Mouse (Mus musculus) MEL (cell line): ENCODE results near the gene Cend1.

Experiments
- CTCF ChIP-seq, 3 experiments: IDR thresholded peaks in 2 of 3; conservative IDR thresholded peaks in 1 of 3; 2 replicates each; pipeline ENCODE4 v1.5.1; 2011 to 2012; ENCODE audit warnings: low read length in 3 of 3, low read depth in 2 of 3, mild to moderate bottlenecking in 2 of 3, improper control_type of control experiment in 1 of 3, inconsistent platforms in 1 of 3, mixed read lengths in 1 of 3, moderate library complexity in 1 of 3; ENCODE audit not compliant: control insufficient read depth in 1 of 3, insufficient read depth in 1 of 3, poor library complexity in 1 of 3, severe bottlenecking in 1 of 3
- POLR2A ChIP-seq, 2 experiments: IDR thresholded peaks; 2 replicates each; pipeline ENCODE4 v1.6.1; 2011 to 2012; ENCODE audit warnings: low read length in 2 of 2, mild to moderate bottlenecking in 2 of 2, control low read depth in 1 of 2, improper control_type of control experiment in 1 of 2, low read depth in 1 of 2, moderate library complexity in 1 of 2; ENCODE audit not compliant: control insufficient read depth in 1 of 2, insufficient read depth in 1 of 2, poor library complexity in 1 of 2
- USF1 ChIP-seq: IDR thresholded peaks from 2 replicates; pipeline ENCODE4 v1.6.1; 2014; ENCODE audit warnings: low read depth, mild to moderate bottlenecking, inconsistent platforms, low read length, improper control_type of control experiment, moderate library complexity
- ZKSCAN1 ChIP-seq: IDR thresholded peaks from 2 replicates; pipeline ENCODE4 v1.6.1; 2012; ENCODE audit warnings: low read depth, mild to moderate bottlenecking, inconsistent platforms, low read length, improper control_type of control experiment, moderate library complexity

DNA sequence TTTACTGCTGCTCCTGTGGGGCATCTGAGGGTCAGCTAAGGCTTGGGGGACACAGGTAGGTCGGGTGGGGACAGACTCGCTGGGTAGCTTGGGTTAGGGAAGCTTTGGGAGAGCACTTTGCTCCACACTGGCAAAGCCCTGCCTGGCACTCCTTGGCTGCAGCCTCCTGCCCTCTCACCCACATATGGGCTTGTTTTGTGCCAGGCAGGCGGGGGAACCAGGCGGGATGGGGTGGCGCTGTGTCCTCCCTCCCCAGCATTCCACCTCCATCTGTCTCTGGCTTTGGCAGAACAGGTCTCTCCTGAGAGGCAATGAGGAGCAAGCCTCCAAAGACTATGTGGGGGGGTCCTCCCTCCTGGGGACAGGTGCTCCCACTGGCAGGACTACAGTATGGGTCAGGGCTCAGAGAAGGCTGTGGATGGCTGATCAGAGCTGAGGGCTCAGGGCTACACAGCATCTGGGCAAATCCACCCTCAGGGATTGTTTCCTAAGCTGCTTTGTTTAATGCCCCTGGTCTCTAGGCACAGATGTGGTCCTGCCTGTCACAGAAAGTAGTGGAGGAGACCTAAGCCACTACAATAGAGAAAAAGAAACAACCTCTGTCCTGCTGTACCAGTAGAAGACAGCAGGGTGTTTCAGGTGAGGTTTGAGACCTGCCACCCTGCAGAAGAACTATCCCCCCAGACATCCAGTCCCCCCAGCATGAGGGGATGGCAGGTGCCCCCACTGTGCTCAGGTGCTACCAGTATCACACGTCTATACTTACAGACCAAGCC, 3.6 kb upstream of the Cend1 start:
- TF ChIP-seq CTCF (IDR thresholded peaks at IDR 0.05 in 2 of 3, conservative IDR thresholded peaks at IDR 0.05 in 1 of 3; ENCODE audit: control insufficient read depth in 1 of 3, insufficient read depth in 1 of 3, low read depth in 2 of 3, low read length in 3 of 3, poor library complexity in 1 of 3, severe bottlenecking in 1 of 3) (no peak), POLR2A (IDR thresholded peaks at IDR 0.05; ENCODE audit: control insufficient read depth in 1 of 2, insufficient read depth in 1 of 2, low read depth in 1 of 2, low read length in 2 of 2, poor library complexity in 1 of 2) (no peak), ZKSCAN1 (no peak), USF1 (no peak)
